Mouse (Mus musculus) liver, embryonic 14.5 days (tissue): ENCODE data around the gene Col3a1.

Source experiments
- CTCF ChIP-seq: IDR thresholded peaks from 2 replicates; pipeline ENCODE4 v1.5.1; 2016; ENCODE audit warnings: antibody characterized with exemption, low read depth, control low read depth
- EP300 ChIP-seq: IDR thresholded peaks from 2 replicates; pipeline ENCODE4 v1.6.1; 2016; ENCODE audit warnings: antibody characterized with exemption, low read depth

GRCm38 (mm10) chr1:45358020-45358419 is 46.7 kb downstream of the Col3a1 start:
- TF ChIP-seq CTCF (no peak), EP300 (no peak)
